Mouse (Mus musculus) forebrain, postnatal 0 days (tissue): Measurements from ENCODE around the gene Gpatch1. TPM values are rescaled to one million over a fixed set of nuclear protein-coding genes. Genes with fewer than 3 reads are reported as not detected.
A peak's percentile ranks its signal among the peaks of the same experiment; 100 is the strongest.
"Not testable (repeated sequence)": the region's sequence is repeated elsewhere in the genome, so short reads cannot be mapped to it uniquely, and the experiment has no call there.

Source experiments
- ATAC-seq: fragments of 200-750 bp; cut with Nextera tagmentation; 2 replicates; pipeline ENCODE4 v1.8.0; 2017; ENCODE audit warnings: mild to moderate bottlenecking, moderate library complexity
- DNase-seq: peaks from one replicate; pipeline ENCODE4 v3.0.0-alpha.2; 2015
- H3K27ac ChIP-seq: fragments of 300-500 bp; sonication (generic); 2 replicates; pipeline ENCODE4 v1.5.1; 2014; ENCODE audit warnings: low read depth, mild to moderate bottlenecking, antibody characterized with exemption, low read length, moderate library complexity, mixed read lengths
- H3K27me3 ChIP-seq: fragments of 300-500 bp; sonication (generic); 2 replicates; pipeline ENCODE4 v1.6.1; 2014; ENCODE audit warnings: mild to moderate bottlenecking, low read length, mixed read lengths; ENCODE audit not compliant: insufficient read depth
- H3K36me3 ChIP-seq: fragments of 300-500 bp; sonication (generic); 2 replicates; pipeline ENCODE4 v1.6.1; 2014; ENCODE audit warnings: mild to moderate bottlenecking, moderate library complexity; ENCODE audit not compliant: insufficient read depth
- H3K4me1 ChIP-seq: fragments of 300-500 bp; sonication (generic); 2 replicates; pipeline ENCODE4 v1.6.1; 2014; ENCODE audit warnings: antibody characterized with exemption; ENCODE audit not compliant: insufficient read depth
- H3K4me2 ChIP-seq: fragments of 300-500 bp; sonication (generic); 2 replicates; pipeline ENCODE4 v1.6.1; 2014; ENCODE audit warnings: low read depth, mild to moderate bottlenecking, moderate library complexity
- H3K4me3 ChIP-seq: fragments of 300-500 bp; sonication (generic); 2 replicates; pipeline ENCODE4 v1.5.1; 2014; ENCODE audit warnings: low read depth, low read length, mixed read lengths
- H3K9ac ChIP-seq: fragments of 300-500 bp; sonication (generic); 2 replicates; pipeline ENCODE4 v1.6.1; 2014; ENCODE audit warnings: mild to moderate bottlenecking
- H3K9me3 ChIP-seq: fragments of 300-500 bp; sonication (generic); 2 replicates; pipeline ENCODE4 v1.6.1; 2016; ENCODE audit warnings: low read length
- CTCF ChIP-seq: sonication (generic); IDR thresholded peaks from 2 replicates; pipeline ENCODE4 v1.5.1; 2016; ENCODE audit warnings: antibody characterized with exemption, control low read depth, low read depth
- WGBS: fragments of 180-500 bp; shearing (Covaris S2); extraction: QIAGEN DNeasy Blood & Tissue Kit; methylation state at CpG from one replicate; pipeline ENCODE4 v1.1.7; 2014; 5-methylcytosine and 5-hydroxymethylcytosine counted together
- polyA plus RNA-seq: library from polyadenylated mRNA; unstranded; fragments of >200 nt; fragmentation: Nextera tagmentation; extraction: Ambion mirVana; gene quantifications from 2 replicates; pipeline ENCODE4 v1.2.1, GENCODE M21; 2015
- total RNA-seq: library from RNA; depleted of rRNA; stranded (reverse); fragments of >200 nt; gene quantifications from 2 replicates; pipeline ENCODE4 v1.2.3, GENCODE M21; 2014

The Gpatch1 gene
- total and polyA plus RNA-seq, 2 experiments from 2014 or later: 14.6 to 21.9 TPM

DNA sequence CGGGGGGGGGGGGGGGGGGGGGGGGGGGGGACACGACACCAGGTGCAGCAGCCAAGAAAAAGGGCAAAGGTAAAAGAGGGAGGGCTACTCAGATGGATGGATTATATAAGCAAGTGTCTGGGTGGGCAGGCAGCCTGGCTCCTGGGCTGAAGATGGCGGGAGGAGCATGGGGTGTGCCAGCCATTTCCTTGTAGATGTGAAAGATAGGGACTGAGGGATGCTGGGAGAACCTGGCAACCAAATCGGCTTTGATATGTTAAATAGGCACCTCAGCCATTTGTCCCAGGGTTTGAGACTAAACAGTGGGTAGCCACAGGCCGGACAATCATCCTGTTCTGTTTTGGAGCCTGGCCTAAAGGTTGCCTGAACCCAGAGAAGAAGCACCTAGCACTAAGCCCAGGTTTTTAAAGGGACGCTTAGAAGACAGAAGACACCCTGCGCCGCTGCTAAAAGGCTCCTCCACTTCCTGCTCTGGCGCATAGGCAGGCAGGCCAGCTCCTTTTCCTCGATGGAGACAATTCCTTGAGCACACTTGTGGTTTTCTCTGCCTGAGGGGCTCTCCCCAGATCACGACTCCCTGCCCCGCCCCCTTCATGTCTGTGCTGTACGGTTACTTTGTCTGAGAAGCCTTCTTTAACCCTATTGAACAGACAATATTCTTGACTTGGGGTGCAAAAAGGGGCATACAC is 4.6 kb upstream of the Gpatch1 start:
- 8% methylated on average over 11 of the region's 13 CpGs for whole genome bisulfite sequencing
- Histone ChIP-seq H3K4me1 (peaks cover 6% of the 10 kb centered on the region), H3K27me3 (no peaks in the 10 kb centered on the region), H3K36me3 (no peaks in the 10 kb centered on the region), H3K27ac (no peak overlapping the region), H3K4me3 (no peak overlapping the region), H3K9me3 (no peaks in the 10 kb centered on the region), H3K4me2 (peak overlapping the region; percentile 24), H3K9ac (0 out of 2 replicates have a peak overlapping the region, but pooled peaks have one; percentile 10)
- no peak for TF ChIP-seq CTCF
- DNase-seq: peak; percentile 24
- peak; percentile 28; the same call in 1 of the 2 replicates for ATAC-seq

DNA sequence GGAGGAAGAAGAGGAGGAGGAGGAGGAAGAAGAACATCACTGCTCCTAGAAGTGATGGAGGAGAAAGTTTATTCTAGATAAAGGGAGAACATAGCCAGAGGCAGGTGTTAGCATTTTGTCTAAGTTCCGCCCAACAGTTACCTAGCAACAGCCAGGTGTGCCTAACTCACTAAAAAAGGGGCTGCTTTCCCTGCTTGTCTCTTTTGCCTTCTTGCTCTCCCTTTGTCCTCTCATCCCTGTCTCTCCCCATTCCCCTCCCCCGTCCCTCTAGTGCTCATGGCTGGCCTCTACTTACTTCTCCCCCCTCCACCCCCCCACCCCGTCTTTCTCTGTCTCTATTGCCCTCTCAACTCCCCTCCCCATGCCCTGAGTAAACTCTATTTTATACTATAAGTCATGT is 3.9 kb upstream of the Gpatch1 start:
- Histone ChIP-seq H3K9me3 (no peaks in the 10 kb centered on the region), H3K27me3 (no peaks in the 10 kb centered on the region), H3K9ac (no peak overlapping the region), H3K36me3 (no peaks in the 10 kb centered on the region), H3K4me3 (no peak overlapping the region), H3K4me2 (no peak overlapping the region), H3K4me1 (peaks cover 12% of the 10 kb centered on the region), H3K27ac (no peak overlapping the region)
- no peak for ATAC-seq
- no peak for TF ChIP-seq CTCF
- peak; percentile 11 for DNase-seq
- WGBS: 58% methylated on average over 3 of the region's 3 CpGs

DNA sequence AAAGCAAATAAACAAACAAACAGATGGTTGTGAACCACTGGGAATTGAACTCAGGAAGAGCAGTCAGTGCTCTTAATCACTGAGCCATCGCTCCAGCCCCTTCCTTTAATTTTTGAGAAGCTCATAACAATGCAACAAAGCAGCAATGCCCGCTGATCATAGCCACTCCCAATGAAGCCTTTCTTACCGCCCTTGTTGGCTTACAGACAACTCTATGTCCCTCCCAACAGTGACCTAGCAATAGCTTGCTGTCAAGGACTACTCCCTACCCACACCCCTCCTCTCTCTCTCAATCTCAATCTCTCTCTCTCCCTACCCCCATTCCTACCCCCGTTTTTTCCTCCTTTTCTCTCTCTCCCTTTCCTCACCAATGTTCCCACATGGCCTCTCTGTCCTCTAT is 1.5 kb upstream of the Gpatch1 start:
- 79% methylated on average over 4 of the region's 4 CpGs for WGBS
- no peak for ATAC-seq

DNA sequence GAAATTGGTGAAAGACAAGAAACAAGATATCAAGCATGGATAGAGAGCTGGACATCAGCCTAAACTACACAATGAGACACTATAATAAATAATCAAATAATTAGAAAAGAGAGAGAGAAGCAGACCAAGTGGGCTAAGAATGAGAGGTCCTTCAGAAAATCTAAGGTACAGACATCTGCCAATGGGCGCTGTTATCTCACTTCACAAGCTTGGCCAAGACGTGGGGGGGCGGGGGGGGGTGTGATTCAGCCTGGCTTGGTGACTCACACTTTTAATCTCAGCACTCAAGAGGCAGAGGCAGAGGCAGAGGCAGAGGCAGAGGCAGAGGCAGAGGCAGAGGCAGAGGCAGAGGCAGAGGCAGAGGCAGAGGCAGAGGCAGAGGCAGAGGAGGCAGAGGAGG is 981 bp upstream of the Gpatch1 start:
- not testable (repeated sequence) for H3K27ac ChIP-seq, H3K36me3 ChIP-seq, H3K4me2 ChIP-seq, DNase-seq, H3K9me3 ChIP-seq, ATAC-seq, H3K4me3 ChIP-seq, H3K9ac ChIP-seq, H3K27me3 ChIP-seq
- peaks cover 12% of the 10 kb centered on the region for H3K4me1 ChIP-seq
- 69% methylated on average over 3 of the region's 3 CpGs for whole genome bisulfite sequencing

More for the DNA sequence above, 1.5 kb upstream of the Gpatch1 start:
- Histone ChIP-seq H3K27ac (no peak overlapping the region), H3K4me1 (peaks cover 12% of the 10 kb centered on the region), H3K9me3 (no peaks in the 10 kb centered on the region), H3K27me3 (no peaks in the 10 kb centered on the region), H3K9ac (no peak overlapping the region), H3K4me3 (no peak overlapping the region), H3K4me2 (no peak overlapping the region), H3K36me3 (no peaks in the 10 kb centered on the region)
- no peak for DNase-seq
- no peak for TF ChIP-seq CTCF

DNA sequence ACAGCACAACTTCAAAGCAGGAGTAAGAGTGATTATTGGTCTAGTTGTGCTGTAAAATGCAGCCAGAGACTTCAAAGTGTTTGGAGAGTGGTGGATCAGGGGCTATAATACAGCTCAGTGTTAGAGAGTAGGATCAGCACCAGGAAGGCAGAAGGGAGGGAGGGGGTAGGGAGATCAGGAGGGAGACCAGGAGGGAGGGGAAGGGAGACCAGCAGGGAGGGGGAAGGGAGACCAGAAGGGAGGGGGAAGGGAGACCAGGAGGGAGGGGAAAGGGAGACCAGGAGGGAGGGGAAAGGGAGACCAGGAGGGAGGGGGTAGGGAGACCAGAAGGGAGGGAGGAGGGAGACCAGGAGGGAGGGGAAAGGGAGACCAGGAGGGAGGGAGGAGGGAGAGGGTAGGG is 4.1 kb downstream of the Gpatch1 start:
- DNase-seq (no peak), ATAC-seq (no peak)
- H3K4me1 ChIP-seq: peaks cover 6% of the 10 kb centered on the region; the same call in 1 of the 2 replicates
- no peaks in the 10 kb centered on the region for H3K9me3 ChIP-seq
- no peaks in the 10 kb centered on the region for H3K27me3 ChIP-seq
- no peak overlapping the region for H3K4me2 ChIP-seq
- H3K9ac ChIP-seq: no peak overlapping the region
- H3K4me3 ChIP-seq: no peak overlapping the region
- no peak overlapping the region for H3K27ac ChIP-seq
- no peak for TF ChIP-seq CTCF
- peaks cover 14% of the 10 kb centered on the region for H3K36me3 ChIP-seq

DNA sequence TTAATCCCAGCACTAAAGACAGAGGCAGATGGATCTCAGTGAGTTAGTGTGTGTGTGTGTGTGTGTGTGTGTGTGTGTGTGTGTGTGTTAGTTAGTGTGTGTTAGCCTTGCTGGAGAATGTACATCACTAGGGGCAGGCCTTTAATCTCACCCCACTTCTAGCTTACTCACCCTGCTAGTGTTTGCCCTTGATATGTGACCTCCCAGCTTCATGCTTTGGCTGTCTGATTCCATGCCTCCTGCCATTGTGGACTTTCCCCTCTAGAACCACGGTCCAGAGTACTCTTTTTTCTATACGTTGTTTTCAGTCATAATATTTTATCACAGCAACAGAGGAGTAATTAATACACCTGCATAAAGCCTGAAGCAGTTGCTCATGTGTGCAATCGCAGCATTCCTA is 7.0 kb downstream of the Gpatch1 start:
- H3K9me3 ChIP-seq: no peaks in the 10 kb centered on the region
- DNase-seq (no peak), ATAC-seq (no peak)
- no peaks in the 10 kb centered on the region for H3K27me3 ChIP-seq
- H3K36me3 ChIP-seq: peaks cover 41% of the 10 kb centered on the region
- 94% methylated on average over 3 of the region's 3 CpGs for WGBS
- H3K4me3 ChIP-seq: no peak overlapping the region
- TF ChIP-seq CTCF: no peak
- no peak overlapping the region for H3K4me2 ChIP-seq
- H3K27ac ChIP-seq: no peak overlapping the region
- no peak overlapping the region for H3K9ac ChIP-seq
- H3K4me1 ChIP-seq: no peaks in the 10 kb centered on the region

DNA sequence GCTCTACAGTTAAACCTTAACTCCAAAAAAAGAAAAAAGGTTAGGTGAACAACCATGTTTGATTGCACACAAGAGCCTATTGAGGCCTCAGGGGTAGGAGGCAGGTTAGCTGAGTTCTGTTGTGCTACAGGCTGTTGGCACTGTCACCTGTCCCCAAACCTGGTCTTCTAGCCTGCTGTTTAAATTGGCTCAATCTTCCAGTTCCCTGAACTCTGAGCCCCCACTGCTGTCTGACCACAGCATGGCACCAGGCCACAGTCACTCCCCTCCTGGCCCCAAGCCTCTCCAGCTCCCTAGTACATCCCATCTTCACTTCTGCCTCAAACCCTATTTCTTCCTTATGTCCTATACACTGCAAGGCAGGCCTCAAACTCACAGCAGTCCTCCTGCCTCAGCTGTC is 17.4 kb downstream of the Gpatch1 start:
- no peaks in the 10 kb centered on the region for H3K4me1 ChIP-seq
- no peak for TF ChIP-seq CTCF
- H3K27me3 ChIP-seq: no peaks in the 10 kb centered on the region
- no peaks in the 10 kb centered on the region for H3K9me3 ChIP-seq
- H3K36me3 ChIP-seq: peaks cover 75% of the 10 kb centered on the region
- no peak overlapping the region for H3K9ac ChIP-seq
- DNase-seq: no peak
- no peak overlapping the region for H3K4me2 ChIP-seq
- no peak overlapping the region for H3K27ac ChIP-seq
- no peak overlapping the region for H3K4me3 ChIP-seq
- ATAC-seq: no peak

DNA sequence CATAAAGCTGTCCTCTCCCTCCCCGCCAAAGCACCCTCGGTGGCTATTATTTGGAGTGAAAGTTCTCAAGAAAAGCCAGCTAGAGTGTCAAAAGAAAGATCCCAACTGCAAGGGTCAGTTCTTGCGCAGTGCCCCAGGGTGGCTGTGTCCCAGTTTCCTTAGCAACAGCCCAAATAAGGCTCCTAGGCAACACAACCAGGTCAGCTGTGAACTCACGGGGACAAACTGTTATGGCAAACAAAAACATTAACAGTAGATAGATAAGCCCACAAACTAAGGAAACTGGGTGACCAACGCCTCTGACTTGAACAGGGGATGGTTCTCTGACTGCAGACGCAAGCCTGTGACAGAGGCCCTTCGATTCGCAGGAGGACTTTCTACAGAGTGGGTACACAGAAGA is 18.6 kb downstream of the Gpatch1 start:
- Histone ChIP-seq H3K9ac (no peak overlapping the region), H3K4me1 (no peaks in the 10 kb centered on the region), H3K4me2 (no peak overlapping the region), H3K36me3 (peaks cover 75% of the 10 kb centered on the region), H3K4me3 (no peak overlapping the region), H3K27ac (no peak overlapping the region), H3K27me3 (no peaks in the 10 kb centered on the region), H3K9me3 (no peaks in the 10 kb centered on the region)
- TF ChIP-seq CTCF: no peak
- 74% methylated on average over 8 of the region's 8 CpGs for WGBS
- ATAC-seq (no peak), DNase-seq (no peak)
